Comparison of ENCODE assay signal across 24 mouse cellular contexts in the genomic region with DNA sequence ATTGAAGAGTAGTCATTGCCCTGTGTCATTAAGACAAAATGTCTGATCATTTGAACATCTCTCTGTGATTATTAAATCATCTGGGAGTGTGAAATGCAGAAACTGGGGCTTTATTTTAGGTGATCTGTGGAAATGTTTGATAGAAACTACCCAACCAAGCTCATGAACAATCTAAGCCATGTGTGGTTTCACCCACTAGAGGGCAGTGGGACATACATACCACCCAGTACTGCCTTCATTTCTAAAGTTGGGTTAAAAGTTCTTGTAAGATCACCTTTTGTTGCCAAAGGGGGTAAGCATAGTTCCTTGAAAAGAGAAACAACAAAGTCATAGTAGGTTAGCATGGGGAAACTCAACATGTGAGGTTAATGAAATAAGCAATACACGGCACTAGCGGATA.
DNase-seq lines count a peak whose midpoint lies in the region; ATAC-seq and TF ChIP-seq lines count a peak whose summit lies in the region.
"Had no signal": no experiment of that assay in that cellular context is flagged by ENCODE, and none has a peak within 500 bp of the region (broad histone marks: within the 10 kb centered on the region; RNA-seq: fewer than 3 reads in every experiment).

No protein-coding gene starts in this region.

- no peaks in the 10 kb centered on the region for H3K27me3 ChIP-seq in kidney, postnatal 0 days (ENCODE audit: insufficient read depth, low read length)
- no peaks in the 10 kb centered on the region for H3K27me3 ChIP-seq in kidney, embryonic 16.5 days (ENCODE audit: insufficient read depth, low read length)
- H3K27me3 ChIP-seq in E14TG2a.4 (ENCODE audit: insufficient read depth, low read length): no peaks in the 10 kb centered on the region
- H3K27me3 ChIP-seq: embryonic facial prominence, embryonic 15.5 days; forebrain, embryonic 12.5 days; intestine, embryonic 15.5 days; liver, embryonic 15.5 days; midbrain, embryonic 12.5 days; neural tube, embryonic 13.5 days had no signal

- no peaks in the 10 kb centered on the region for H3K9me3 ChIP-seq in kidney, postnatal 0 days (replicated peaks; ENCODE audit: low read length)
- H3K9me3 ChIP-seq in kidney, embryonic 16.5 days (ENCODE audit: low read length): no peaks in the 10 kb centered on the region
- H3K9me3 ChIP-seq in E14TG2a.4 (ENCODE audit: low read length): no peaks in the 10 kb centered on the region
- H3K9me3 ChIP-seq: embryonic facial prominence, embryonic 15.5 days; forebrain, embryonic 12.5 days; intestine, embryonic 15.5 days; liver, embryonic 15.5 days; midbrain, embryonic 12.5 days; neural tube, embryonic 13.5 days had no signal

- no peak overlapping the region for H3K4me3 ChIP-seq in kidney, postnatal 0 days (replicated peaks; ENCODE audit: low read depth, low read length)
- H3K4me3 ChIP-seq in kidney, embryonic 16.5 days (ENCODE audit: low read length): no peak overlapping the region
- H3K4me3 ChIP-seq in E14TG2a.4 (replicated peaks; ENCODE audit: low read length): no peak overlapping the region
- H3K4me3 ChIP-seq: embryonic facial prominence, embryonic 15.5 days; forebrain, embryonic 12.5 days; intestine, embryonic 15.5 days; liver, embryonic 15.5 days; midbrain, embryonic 12.5 days; neural tube, embryonic 13.5 days had no signal

- H3K4me2 ChIP-seq in kidney, postnatal 0 days (ENCODE audit: low read length): no peak overlapping the region
- no peak overlapping the region for H3K4me2 ChIP-seq in kidney, embryonic 16.5 days (replicated peaks; ENCODE audit: low read depth, low read length)
- H3K4me2 ChIP-seq: embryonic facial prominence, embryonic 15.5 days; forebrain, embryonic 12.5 days; heart, embryonic 11.5 days; hindbrain, embryonic 14.5 days; intestine, embryonic 15.5 days; liver, embryonic 15.5 days; midbrain, embryonic 12.5 days; neural tube, embryonic 13.5 days had no signal

- ATAC-seq in kidney, postnatal 0 days (replicated peaks; ENCODE audit: low FRiP score, low read depth): no peak
- ATAC-seq in kidney, embryonic 16.5 days (ENCODE audit: low FRiP score, low TSS enrichment): no peak
- ATAC-seq: intestine, embryonic 15.5 days had no signal

- intact Hi-C loops in gastrocnemius, postnatal 14 days (cut with DNase I; ENCODE audit: low total_unique reads): no loop called here

- H3K9ac ChIP-seq in kidney, postnatal 0 days (ENCODE audit: low read depth, low read length): no peak overlapping the region
- no peak overlapping the region for H3K9ac ChIP-seq in kidney, embryonic 16.5 days (replicated peaks; ENCODE audit: low read length)
- H3K9ac ChIP-seq: embryonic facial prominence, embryonic 15.5 days; forebrain, embryonic 12.5 days; hindbrain, embryonic 14.5 days; intestine, embryonic 15.5 days; liver, embryonic 15.5 days; midbrain, embryonic 12.5 days; neural tube, embryonic 13.5 days had no signal

- 94% methylated on average over 2 of the region's 2 CpGs for WGBS in kidney, postnatal 0 days
- 100% methylated on average over 2 of the region's 2 CpGs for WGBS in kidney, embryonic 16.5 days

- no peaks in the 10 kb centered on the region for H3K36me3 ChIP-seq in kidney, postnatal 0 days (ENCODE audit: insufficient read depth, low read length)
- no peaks in the 10 kb centered on the region for H3K36me3 ChIP-seq in kidney, embryonic 16.5 days (ENCODE audit: insufficient read depth, low read length)
- H3K36me3 ChIP-seq in E14TG2a.4 (ENCODE audit: insufficient read depth, low read length): no peaks in the 10 kb centered on the region
- H3K36me3 ChIP-seq: embryonic facial prominence, embryonic 15.5 days; forebrain, embryonic 12.5 days; intestine, embryonic 15.5 days; liver, embryonic 15.5 days; midbrain, embryonic 12.5 days; neural tube, embryonic 13.5 days had no signal

- TF ChIP-seq CTCF in kidney, postnatal 0 days (IDR thresholded peaks at IDR 0.05; ENCODE audit: low read depth): peak; percentile 16; the same call in 1 of the 2 replicates
- peak; percentile 50 for TF ChIP-seq CTCF in E14TG2a.4 (conservative IDR thresholded peaks at IDR 0.05; ENCODE audit: low read length)

- H3K4me1 ChIP-seq in kidney, postnatal 0 days (replicated peaks; ENCODE audit: insufficient read depth, low read length): no peaks in the 10 kb centered on the region
- no peaks in the 10 kb centered on the region for H3K4me1 ChIP-seq in kidney, embryonic 16.5 days (ENCODE audit: insufficient read depth, low read length)
- H3K4me1 ChIP-seq in E14TG2a.4 (replicated peaks; ENCODE audit: low read depth, low read length): no peaks in the 10 kb centered on the region
- H3K4me1 ChIP-seq: embryonic facial prominence, embryonic 15.5 days; forebrain, embryonic 12.5 days; intestine, embryonic 15.5 days; liver, embryonic 15.5 days; midbrain, embryonic 12.5 days; neural tube, embryonic 13.5 days had no signal

- DNase-seq in kidney, postnatal 0 days (ENCODE audit: low spot score): no peak
- DNase-seq in 3T3-L1 (ENCODE audit: low read depth, low spot score): peak; percentile 48
- peak; percentile 27 for DNase-seq in R1 (ENCODE audit: low read depth, low spot score)
- DNase-seq in gastrocnemius, postnatal 14 days: no peak
- DNase-seq in urinary bladder, adult 2 months (ENCODE audit: low spot score): no peak
- no peak for DNase-seq in embryo, embryonic 11 days
- DNase-seq: adrenal gland, adult 8-10 months; cerebellum, adult 9-10 months; gastrocnemius, postnatal 36 days; heart, postnatal 14 days; kidney, postnatal 4 days; left cerebral cortex, postnatal 4 days; lung, postnatal 4 days; thymus, postnatal 25 days had no signal

- no peak overlapping the region for H3K27ac ChIP-seq in kidney, postnatal 0 days
- H3K27ac ChIP-seq in kidney, embryonic 16.5 days (ENCODE audit: low read length): no peak overlapping the region
- H3K27ac ChIP-seq: embryonic facial prominence, embryonic 15.5 days; forebrain, embryonic 12.5 days; hindbrain, embryonic 14.5 days; intestine, embryonic 15.5 days; liver, embryonic 15.5 days; midbrain, embryonic 12.5 days; neural tube, embryonic 13.5 days had no signal

Comparison
In these comparisons a context has a peak if more than half of its experiments do, and no peak if none do; other contexts are left out.
1. DNase-seq: peak in 3T3-L1 (single experiment) and R1 (single experiment); none in kidney, postnatal 0 days (single experiment), gastrocnemius, postnatal 14 days (single experiment), urinary bladder, adult 2 months (single experiment) and embryo, embryonic 11 days (single experiment).